Mouse (Mus musculus): ENCODE results near the gene Sprn. TPM values are rescaled to one million over a fixed set of nuclear protein-coding genes. Genes with fewer than 3 reads are reported as not detected.

Gene Sprn
- polyA plus RNA-seq (2014; fragmentation: Illumina TruSeq; extraction: RNeasy Lipid Tissue Mini Kit (QIAGEN cat#74804); ENCODE audit: low read depth, low replicate concordance): 1.6 TPM

DNA sequence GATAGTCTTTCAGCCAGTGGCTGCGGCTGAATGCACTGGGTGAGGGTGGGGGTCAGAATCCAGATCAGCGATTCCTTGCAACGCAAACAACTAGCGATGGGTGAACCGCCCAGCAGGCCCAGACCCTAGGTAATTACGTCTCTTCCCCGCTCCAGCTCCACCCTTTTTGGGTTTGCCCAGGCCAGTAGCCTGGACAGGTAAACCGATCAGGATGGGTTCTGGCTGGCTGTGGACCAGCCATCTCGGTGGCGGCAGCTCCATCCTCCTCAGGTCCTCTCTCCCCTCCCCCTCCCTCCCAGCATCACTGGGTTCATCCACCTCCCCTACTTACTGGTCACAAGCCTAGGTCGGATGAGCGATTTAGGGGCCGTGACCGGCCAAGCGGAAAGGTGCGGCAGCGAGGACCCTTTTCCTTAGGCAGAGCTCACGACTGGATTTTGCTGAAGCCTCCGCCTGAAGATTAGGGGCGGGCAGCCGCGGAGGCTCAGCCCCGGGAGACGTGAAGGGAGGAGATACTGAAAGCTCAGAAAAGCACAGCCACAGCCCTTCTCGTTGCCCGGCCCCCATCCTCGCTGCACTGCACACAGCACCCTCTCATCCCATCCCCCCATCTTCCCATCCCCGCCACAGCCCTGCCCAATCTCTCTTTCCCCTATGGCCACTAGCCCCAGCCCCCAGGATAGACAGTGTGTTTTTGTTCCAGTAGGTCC is at the start of gene Sprn:
Gene Sprn, minus strand, starts transcription at position 660 of the 710 bp plus-strand sequence.

DNA sequence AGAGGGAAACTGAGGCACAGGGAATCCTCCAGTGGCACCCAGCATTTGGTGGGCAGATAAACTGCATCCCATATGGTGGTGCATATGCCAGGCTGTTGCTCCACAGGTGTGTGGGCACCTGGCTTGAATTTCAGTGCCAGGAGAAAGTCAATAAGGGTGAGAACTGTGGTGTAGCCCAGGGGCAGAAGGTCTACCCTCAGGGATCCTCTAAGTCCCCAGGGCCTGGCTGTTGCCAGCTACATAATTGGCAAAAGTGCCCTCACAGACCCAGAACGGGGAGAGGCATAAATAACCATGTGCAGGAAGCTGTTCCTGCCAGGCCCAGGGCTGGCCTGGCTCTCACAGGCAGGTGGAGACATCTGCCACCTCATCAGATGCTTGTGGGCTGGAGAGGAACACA is 18.3 kb upstream of the Sprn start, which contains the start of gene Olfr523:
Gene Olfr523, plus strand, starts transcription at position 282 of the 400 bp plus-strand sequence.

DNA sequence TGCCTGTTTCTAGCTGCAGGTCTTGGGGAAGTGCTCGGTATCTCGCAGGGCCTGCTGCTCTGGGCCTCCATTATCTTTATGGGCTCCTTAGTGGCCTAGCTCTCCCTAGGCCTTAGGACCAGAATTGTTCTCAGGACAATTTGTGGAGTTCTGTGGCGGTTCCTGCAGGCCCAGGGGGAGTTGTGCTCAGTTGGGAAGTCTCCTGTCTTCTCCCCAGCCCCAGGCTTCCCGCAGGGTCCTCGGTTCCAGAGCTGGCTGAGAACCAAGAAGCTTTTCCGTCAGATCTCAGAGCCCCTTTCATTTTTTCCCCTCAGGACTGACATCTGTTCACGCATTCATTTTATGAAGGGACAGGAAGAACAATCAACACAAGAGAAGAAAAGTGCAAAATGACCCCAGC is 10.0 kb upstream of the Sprn start, which contains the start of gene Olfr522:
Gene Olfr522, minus strand, starts transcription at position 101 of the 400 bp plus-strand sequence.

DNA sequence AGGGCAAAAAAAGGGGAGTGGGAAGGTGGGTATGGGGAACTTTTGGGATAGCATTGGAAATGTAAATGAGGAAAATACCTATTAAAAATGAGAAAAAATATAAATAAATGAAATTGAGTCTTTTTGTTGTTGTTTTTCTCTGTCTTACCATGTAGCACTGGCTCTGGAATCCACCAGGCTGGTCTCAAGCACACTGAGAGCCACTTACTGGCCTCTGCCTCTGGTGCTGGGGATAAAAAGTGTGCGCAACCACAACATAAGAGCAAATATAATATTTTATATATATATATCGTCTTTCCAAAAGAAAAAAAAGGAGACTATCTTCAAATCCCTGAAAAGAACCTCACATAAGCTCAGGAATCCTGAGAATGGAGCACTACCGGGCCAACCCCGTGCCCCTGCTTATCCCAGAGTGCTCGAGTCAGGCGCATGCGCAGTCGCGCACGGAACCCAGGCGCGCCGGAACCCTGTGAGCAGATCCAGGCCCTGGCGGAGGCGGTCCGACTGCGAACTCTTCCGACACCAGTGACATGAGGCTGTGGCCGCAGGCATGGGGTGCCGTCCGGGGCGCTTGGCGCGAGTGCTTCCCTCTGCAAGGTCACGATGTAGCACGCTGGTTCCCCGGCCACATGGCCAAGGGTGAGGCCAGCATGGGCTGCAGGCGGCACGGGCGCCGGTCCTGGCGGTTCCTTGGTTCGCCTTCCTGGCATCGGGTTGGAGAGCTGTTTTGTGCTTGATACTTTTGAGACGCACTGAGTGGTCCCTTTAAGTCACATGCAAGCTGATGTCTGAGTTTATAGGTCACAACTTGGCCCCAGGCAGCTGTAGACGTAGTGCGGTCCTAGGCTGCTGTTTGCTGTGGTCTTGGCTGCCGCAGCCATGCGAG is 17.3 kb downstream of the Sprn start, which contains the start of gene Mtg1:
Gene Mtg1, plus strand, starts transcription at position 430 of the 886 bp plus-strand sequence.

DNA sequence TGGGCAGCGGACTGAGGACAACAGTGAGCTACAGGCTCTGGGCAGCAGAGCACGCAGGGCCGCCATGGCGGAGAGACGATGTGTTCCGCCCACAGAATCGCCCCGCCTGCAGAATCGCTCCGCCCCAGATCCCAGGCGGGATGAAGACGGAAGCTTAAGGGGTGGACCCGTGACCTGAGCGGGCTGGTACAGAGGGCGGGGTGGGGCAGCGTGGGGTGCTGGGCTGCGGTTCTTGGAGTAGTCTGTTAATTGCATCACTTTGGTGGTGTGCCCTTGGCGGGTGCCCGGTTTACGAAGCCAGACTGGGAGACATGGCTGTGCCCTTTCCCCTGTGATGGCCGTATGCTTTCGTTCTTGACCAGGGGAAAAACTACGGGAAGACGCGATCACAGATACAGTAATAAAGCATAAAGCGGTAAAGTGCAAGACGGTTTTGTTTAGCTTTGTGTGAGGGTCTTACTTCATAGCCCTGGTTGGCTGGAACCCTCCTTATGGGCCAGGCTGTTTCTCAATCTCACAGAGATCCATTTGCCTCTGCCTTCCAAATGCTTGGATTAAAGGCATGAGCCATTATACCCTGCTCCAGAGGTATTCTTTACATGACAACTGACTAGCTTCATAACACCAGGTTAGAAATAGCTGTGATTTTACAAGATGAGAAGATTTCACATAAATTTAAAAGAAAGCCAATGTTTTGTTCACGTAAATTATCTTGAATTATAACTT is 38.2 kb downstream of the Sprn start, which contains the start of gene Echs1:
Gene Echs1, minus strand, starts transcription at position 148 of the 726 bp plus-strand sequence.

DNA sequence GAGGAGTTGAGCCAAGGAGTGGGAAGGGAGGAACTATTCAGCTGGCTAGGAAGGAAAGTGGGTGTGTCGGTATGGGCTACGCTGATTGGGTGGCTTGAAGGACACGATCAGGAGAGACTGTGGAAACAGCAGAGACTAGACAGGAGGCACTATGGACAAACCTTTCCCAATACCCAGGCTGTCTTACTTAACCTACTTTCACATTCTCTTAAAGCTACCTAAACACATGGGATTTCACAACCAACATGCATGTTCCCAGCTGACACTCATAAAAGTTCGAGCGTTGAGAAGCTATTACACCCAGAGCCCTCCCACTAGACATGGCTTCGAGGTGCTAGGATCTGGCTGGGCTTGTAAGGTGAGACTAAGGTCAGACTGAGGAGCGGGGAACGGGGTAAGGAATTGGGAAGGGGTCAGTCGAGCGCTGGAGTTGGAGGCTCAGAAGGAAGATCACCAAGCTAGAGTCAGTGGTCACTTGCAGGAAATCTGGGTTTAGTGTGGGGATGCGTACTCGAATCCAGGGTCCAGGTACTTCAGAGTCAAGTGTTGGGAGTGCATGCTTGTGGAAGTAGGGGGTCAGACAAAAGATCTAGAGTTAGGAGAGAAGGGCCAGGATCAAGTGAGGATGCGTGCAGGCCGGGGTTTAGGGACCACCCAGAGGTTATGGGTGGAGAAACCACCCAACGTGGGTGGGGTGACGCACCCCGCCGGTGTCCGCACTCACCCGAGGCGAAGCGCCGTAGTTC is 38.9 kb downstream of the Sprn start, which contains the start of gene Paox:
Gene Paox, plus strand, starts transcription at position 217 of the 746 bp plus-strand sequence.

DNA sequence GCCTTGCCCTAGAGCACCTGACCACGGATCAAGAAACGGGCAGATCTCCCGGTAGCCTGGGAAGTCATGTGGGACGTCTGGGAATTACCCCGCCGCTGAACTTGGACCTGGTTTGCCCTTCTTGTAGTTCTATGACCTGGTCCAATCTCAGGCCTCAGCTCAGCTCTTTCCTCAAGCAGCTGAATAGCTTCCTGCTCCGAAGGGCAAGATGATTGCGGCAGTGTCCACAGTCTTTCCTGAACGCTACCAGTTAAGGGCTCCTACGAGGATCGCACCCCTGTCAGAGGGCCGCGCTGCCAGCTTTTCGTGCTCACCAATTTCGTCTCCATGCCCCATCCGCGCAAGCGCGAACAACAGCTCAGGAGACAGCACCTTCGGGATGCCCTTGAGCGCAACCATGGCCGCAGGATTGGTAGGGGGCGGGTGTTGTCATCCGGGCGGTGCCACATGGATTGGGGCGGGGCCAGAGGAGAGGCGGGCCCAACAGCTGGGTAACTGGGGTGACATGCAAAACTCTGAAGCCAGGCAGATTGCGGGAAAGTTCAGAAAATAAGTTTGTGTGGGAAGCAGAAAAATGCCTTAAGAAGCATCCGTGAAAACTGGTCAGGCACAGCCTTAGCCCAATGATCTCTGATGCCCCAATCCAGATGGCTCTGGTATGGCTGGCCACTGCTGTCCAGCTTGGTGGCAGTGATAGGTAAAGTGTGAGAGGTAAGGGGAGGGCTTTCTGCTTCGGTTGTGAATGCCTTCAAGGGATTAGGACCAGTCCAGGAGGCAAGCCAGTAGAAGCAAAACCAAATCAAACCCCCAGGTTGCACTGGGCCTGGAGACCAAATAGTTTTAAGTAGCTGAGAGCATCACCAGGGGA is 52.5 kb downstream of the Sprn start, which contains the start of gene Fuom:
Gene Fuom, minus strand, starts transcription at position 449 of the 868 bp plus-strand sequence.

Other genes starting within 250 kb of the Sprn start
- gene Utf1, start 211.1 kb downstream of the Sprn start, polyA plus RNA-seq (2014; fragmentation: Illumina TruSeq; extraction: RNeasy Lipid Tissue Mini Kit (QIAGEN cat#74804); ENCODE audit: low read depth, low replicate concordance): not detected
- not detected for gene 6430531B16Rik, start 176.1 kb downstream of the Sprn start, polyA plus RNA-seq (2014; fragmentation: Illumina TruSeq; extraction: RNeasy Lipid Tissue Mini Kit (QIAGEN cat#74804); ENCODE audit: low read depth, low replicate concordance)
- gene Adam8, start 162.3 kb downstream of the Sprn start, polyA plus RNA-seq (2014; fragmentation: Illumina TruSeq; extraction: RNeasy Lipid Tissue Mini Kit (QIAGEN cat#74804); ENCODE audit: low read depth, low replicate concordance): 0.23 TPM
- 10.6 TPM for gene Zfp511, start 118.5 kb downstream of the Sprn start, polyA plus RNA-seq (2014; fragmentation: Illumina TruSeq; extraction: RNeasy Lipid Tissue Mini Kit (QIAGEN cat#74804); ENCODE audit: low read depth, low replicate concordance)
- 25.7 TPM for gene Tubgcp2, start 118.2 kb downstream of the Sprn start, polyA plus RNA-seq (2014; fragmentation: Illumina TruSeq; extraction: RNeasy Lipid Tissue Mini Kit (QIAGEN cat#74804); ENCODE audit: low read depth, low replicate concordance)
- not detected for gene Msx3, start 105.8 kb downstream of the Sprn start, polyA plus RNA-seq (2014; fragmentation: Illumina TruSeq; extraction: RNeasy Lipid Tissue Mini Kit (QIAGEN cat#74804); ENCODE audit: low read depth, low replicate concordance)
- gene Caly, start 72.3 kb downstream of the Sprn start, polyA plus RNA-seq (2014; fragmentation: Illumina TruSeq; extraction: RNeasy Lipid Tissue Mini Kit (QIAGEN cat#74804); ENCODE audit: low read depth, low replicate concordance): not detected
- not detected for gene Prap1, start 61.5 kb downstream of the Sprn start, polyA plus RNA-seq (2014; fragmentation: Illumina TruSeq; extraction: RNeasy Lipid Tissue Mini Kit (QIAGEN cat#74804); ENCODE audit: low read depth, low replicate concordance)
- gene Fuom, start 52.4 kb downstream of the Sprn start, polyA plus RNA-seq (2014; fragmentation: Illumina TruSeq; extraction: RNeasy Lipid Tissue Mini Kit (QIAGEN cat#74804); ENCODE audit: low read depth, low replicate concordance): 21.3 TPM
- 10.3 TPM for gene Paox, start 39.1 kb downstream of the Sprn start, polyA plus RNA-seq (2014; fragmentation: Illumina TruSeq; extraction: RNeasy Lipid Tissue Mini Kit (QIAGEN cat#74804); ENCODE audit: low read depth, low replicate concordance)
- gene Echs1, start 38.4 kb downstream of the Sprn start, polyA plus RNA-seq (2014; fragmentation: Illumina TruSeq; extraction: RNeasy Lipid Tissue Mini Kit (QIAGEN cat#74804); ENCODE audit: low read depth, low replicate concordance): 264 TPM
- gene Mtg1, start 17.3 kb downstream of the Sprn start, polyA plus RNA-seq (2014; fragmentation: Illumina TruSeq; extraction: RNeasy Lipid Tissue Mini Kit (QIAGEN cat#74804); ENCODE audit: low read depth, low replicate concordance): 7.0 TPM
- gene Olfr522, start 9.9 kb upstream of the Sprn start, polyA plus RNA-seq (2014; fragmentation: Illumina TruSeq; extraction: RNeasy Lipid Tissue Mini Kit (QIAGEN cat#74804); ENCODE audit: low read depth, low replicate concordance): not detected
- not detected for gene Olfr523, start 18.3 kb upstream of the Sprn start, polyA plus RNA-seq (2014; fragmentation: Illumina TruSeq; extraction: RNeasy Lipid Tissue Mini Kit (QIAGEN cat#74804); ENCODE audit: low read depth, low replicate concordance)
- gene Olfr524, start 51.1 kb upstream of the Sprn start, polyA plus RNA-seq (2014; fragmentation: Illumina TruSeq; extraction: RNeasy Lipid Tissue Mini Kit (QIAGEN cat#74804); ENCODE audit: low read depth, low replicate concordance): not detected
- gene Cd163l1, start 63.4 kb upstream of the Sprn start, polyA plus RNA-seq (2014; fragmentation: Illumina TruSeq; extraction: RNeasy Lipid Tissue Mini Kit (QIAGEN cat#74804); ENCODE audit: low read depth, low replicate concordance): not detected
- not detected for gene 5830411N06Rik, start 92.4 kb upstream of the Sprn start, polyA plus RNA-seq (2014; fragmentation: Illumina TruSeq; extraction: RNeasy Lipid Tissue Mini Kit (QIAGEN cat#74804); ENCODE audit: low read depth, low replicate concordance)
- gene Olfr525, start 166.0 kb upstream of the Sprn start, polyA plus RNA-seq (2014; fragmentation: Illumina TruSeq; extraction: RNeasy Lipid Tissue Mini Kit (QIAGEN cat#74804); ENCODE audit: low read depth, low replicate concordance): not detected
- gene Olfr527, start 179.1 kb upstream of the Sprn start, polyA plus RNA-seq (2014; fragmentation: Illumina TruSeq; extraction: RNeasy Lipid Tissue Mini Kit (QIAGEN cat#74804); ENCODE audit: low read depth, low replicate concordance): not detected
- not detected for gene Olfr60, start 206.8 kb upstream of the Sprn start, polyA plus RNA-seq (2014; fragmentation: Illumina TruSeq; extraction: RNeasy Lipid Tissue Mini Kit (QIAGEN cat#74804); ENCODE audit: low read depth, low replicate concordance)
- gene Olfr530, start 221.5 kb upstream of the Sprn start, polyA plus RNA-seq (2014; fragmentation: Illumina TruSeq; extraction: RNeasy Lipid Tissue Mini Kit (QIAGEN cat#74804); ENCODE audit: low read depth, low replicate concordance): not detected
- gene Olfr531, start 248.0 kb upstream of the Sprn start, polyA plus RNA-seq (2014; fragmentation: Illumina TruSeq; extraction: RNeasy Lipid Tissue Mini Kit (QIAGEN cat#74804); ENCODE audit: low read depth, low replicate concordance): not detected

Data from adrenal gland, adult 10 weeks (tissue).